Mouse (Mus musculus) small intestine, adult 2 months (tissue): ENCODE measurements around the gene Wapl.

Source experiments
- CTCF ChIP-seq: fragments of 200-500 bp; IDR thresholded peaks from 2 replicates; pipeline ENCODE4 v1.5.1; 2012; ENCODE audit warnings: low read depth, mild to moderate bottlenecking, control low read depth, inconsistent platforms, low read length, moderate library complexity, mixed read lengths; ENCODE audit not compliant: insufficient replicate concordance, insufficient read length; ENCODE audit errors: extremely low read depth
- POLR2A ChIP-seq: fragments of 200-500 bp; IDR thresholded peaks from 2 replicates; pipeline ENCODE4 v1.6.1; 2012; ENCODE audit warnings: low read depth, mild to moderate bottlenecking, control low read depth, inconsistent platforms, low read length, moderate library complexity

DNA sequence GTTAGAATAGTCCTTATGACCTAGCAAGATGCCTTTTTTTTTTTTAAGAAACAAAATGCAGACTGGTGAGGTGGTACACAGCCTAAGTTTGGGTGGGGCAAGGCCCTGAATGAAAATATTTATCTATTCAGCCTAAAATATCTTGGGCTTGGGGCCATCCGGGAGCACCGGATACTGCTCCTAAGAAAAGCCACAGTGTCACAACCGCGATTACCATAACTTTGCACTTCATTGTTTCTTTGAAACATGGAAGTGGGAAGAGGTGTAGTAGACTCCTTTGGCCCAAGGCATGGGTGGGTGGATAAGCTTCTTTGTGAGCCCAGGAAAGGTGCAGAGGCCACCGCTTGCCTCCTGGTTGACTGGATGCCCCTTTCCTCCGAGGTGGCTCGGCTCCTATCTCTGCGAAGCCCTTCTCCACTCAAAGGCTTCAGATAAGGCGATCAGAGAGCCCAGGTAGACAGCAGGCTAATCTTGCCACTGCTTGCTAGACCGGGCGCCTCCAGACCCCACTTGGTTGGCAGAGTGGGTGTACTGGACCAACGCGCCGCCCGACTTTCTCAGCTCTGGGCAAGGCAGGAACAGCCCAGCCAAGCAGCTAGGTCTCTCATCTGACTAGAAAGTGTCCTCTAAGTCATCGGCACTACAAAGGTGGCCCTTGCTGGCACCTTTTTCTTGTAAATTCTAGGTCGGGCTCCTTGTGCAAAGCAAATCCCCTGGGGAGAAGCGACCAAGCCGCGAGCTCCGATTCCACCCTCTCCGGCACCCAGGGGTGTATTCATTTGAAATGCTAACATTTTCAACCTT is 12.7 kb upstream of the Wapl start:
- TF ChIP-seq CTCF (no peak), POLR2A (no peak)
